ENCODE assay signal across 14 mouse cellular contexts in genomic region chr17:49262394-49262793, GRCm38 (mm10).
"Had no signal": no experiment of that assay in that cellular context is flagged by ENCODE, and none has a peak within 500 bp of the region (broad histone marks: within the 10 kb centered on the region; RNA-seq: fewer than 3 reads in every experiment).

No protein-coding gene starts in this region.

- ATAC-seq: liver, embryonic 12.5 days; midbrain, embryonic 15.5 days had no signal

- H3K36me3 ChIP-seq: limb, embryonic 15.5 days; liver, embryonic 12.5 days; midbrain, embryonic 15.5 days; stomach, embryonic 15.5 days had no signal

- H3K27me3 ChIP-seq: limb, embryonic 15.5 days; liver, embryonic 12.5 days; midbrain, embryonic 15.5 days; stomach, embryonic 15.5 days had no signal

- H3K4me2 ChIP-seq: limb, embryonic 15.5 days; liver, embryonic 12.5 days; lung, embryonic 14.5 days; midbrain, embryonic 11.5 days; midbrain, embryonic 15.5 days; stomach, embryonic 15.5 days had no signal

- H3K4me3 ChIP-seq: limb, embryonic 15.5 days; liver, embryonic 12.5 days; midbrain, embryonic 15.5 days; stomach, embryonic 15.5 days had no signal

- H3K9ac ChIP-seq: limb, embryonic 15.5 days; liver, embryonic 12.5 days; lung, embryonic 14.5 days; midbrain, embryonic 15.5 days; stomach, embryonic 15.5 days had no signal

- H3K27ac ChIP-seq: limb, embryonic 15.5 days; liver, embryonic 12.5 days; midbrain, embryonic 15.5 days; stomach, embryonic 15.5 days had no signal

- DNase-seq: kidney, adult 18-20 months; kidney, postnatal 10 days; kidney, postnatal 4 days; lung, embryonic 14.5 days; lung, postnatal 10 days; lung, postnatal 4 days; right cerebral cortex, postnatal 14 days; thymus, adult 2 months; thymus, postnatal 25 days had no signal

- H3K4me1 ChIP-seq: limb, embryonic 15.5 days; liver, embryonic 12.5 days; midbrain, embryonic 15.5 days; stomach, embryonic 15.5 days had no signal

- H3K9me3 ChIP-seq: limb, embryonic 15.5 days; midbrain, embryonic 15.5 days; stomach, embryonic 15.5 days had no signal
